Mouse (Mus musculus): ENCODE results near the gene Myo1d.

GRCm38 (mm10) chr11:80614949-80615725 is 164.7 kb downstream of the Myo1d start:
- TF ChIP-seq POLR2A (IDR thresholded peaks at IDR 0.05; ENCODE audit: control insufficient read depth in 1 of 2, insufficient read depth in 1 of 2, low read depth in 1 of 2, low read length in 2 of 2, poor library complexity in 1 of 2) (no peak), NELFE (IDR thresholded peaks at IDR 0.05; ENCODE audit: low read depth, low read length) (no peak), CTCF (IDR thresholded peaks at IDR 0.05 in 2 of 3, conservative IDR thresholded peaks at IDR 0.05 in 1 of 3; ENCODE audit: control insufficient read depth in 1 of 3, insufficient read depth in 1 of 3, low read depth in 2 of 3, low read length in 3 of 3, poor library complexity in 1 of 3, severe bottlenecking in 1 of 3) (no peak), GATA1 (IDR thresholded peaks at IDR 0.05; ENCODE audit: low read depth, low read length) (peak; percentile 91), SMC3 (IDR thresholded peaks at IDR 0.05; ENCODE audit: low read depth, low read length) (no peak), EP300 (IDR thresholded peaks at IDR 0.05; ENCODE audit: low read depth in 1 of 2, low read length in 2 of 2) (peak; percentile 92 to 95), MEF2A (IDR thresholded peaks at IDR 0.05; ENCODE audit: extremely low read depth, insufficient replicate concordance, low read depth, low read length, poor library complexity, severe bottlenecking) (no peak), CHD2 (IDR thresholded peaks at IDR 0.05; ENCODE audit: low read length) (no peak)

Data from MEL (cell line).